Mouse (Mus musculus) heart, embryonic 12.5 days (tissue): ENCODE measurements around the gene Alad. TPM values are rescaled to one million over a fixed set of nuclear protein-coding genes. Genes with fewer than 3 reads are reported as not detected.
A peak's percentile ranks its signal among the peaks of the same experiment; 100 is the strongest.

Experiments
- ATAC-seq: fragments of 200-750 bp; cut with Nextera tagmentation; 2 replicates; pipeline ENCODE4 v1.8.0; 2017; ENCODE audit warnings: moderate TSS enrichment, moderate library complexity; ENCODE audit not compliant: insufficient number of reproducible peaks, low FRiP score
- H3K27ac ChIP-seq: fragments of 300-500 bp; sonication (generic); 2 replicates; pipeline ENCODE4 v1.5.1; 2016; ENCODE audit warnings: mild to moderate bottlenecking, moderate library complexity; ENCODE audit not compliant: poor library complexity, severe bottlenecking
- H3K27me3 ChIP-seq: fragments of 300-500 bp; sonication (generic); replicated peaks from 2 replicates; pipeline ENCODE4 v1.6.1; 2016; ENCODE audit warnings: mild to moderate bottlenecking, moderate library complexity
- H3K36me3 ChIP-seq: fragments of 300-500 bp; sonication (generic); 2 replicates; pipeline ENCODE4 v1.6.1; 2016; ENCODE audit warnings: mild to moderate bottlenecking, moderate library complexity
- H3K4me1 ChIP-seq: fragments of 300-500 bp; sonication (generic); replicated peaks from 2 replicates; pipeline ENCODE4 v1.6.1; 2016; ENCODE audit warnings: mild to moderate bottlenecking
- H3K4me2 ChIP-seq: fragments of 300-500 bp; sonication (generic); 2 replicates; pipeline ENCODE4 v1.6.1; 2016; ENCODE audit warnings: mild to moderate bottlenecking, moderate library complexity
- H3K4me3 ChIP-seq: fragments of 300-500 bp; sonication (generic); 2 replicates; pipeline ENCODE4 v1.5.1; 2016; ENCODE audit warnings: mild to moderate bottlenecking
- H3K9ac ChIP-seq: fragments of 300-500 bp; sonication (generic); 2 replicates; pipeline ENCODE4 v1.6.1; 2016; ENCODE audit warnings: mild to moderate bottlenecking, moderate library complexity
- H3K9me3 ChIP-seq: fragments of 300-500 bp; sonication (generic); replicated peaks from 2 replicates; pipeline ENCODE4 v1.6.1; 2016; ENCODE audit warnings: mild to moderate bottlenecking, moderate library complexity
- WGBS: fragments of 180-500 bp; shearing (Covaris S2); methylation state at CpG from one replicate; pipeline ENCODE4 v1.1.7; 2016; 5-methylcytosine and 5-hydroxymethylcytosine counted together
- polyA plus RNA-seq: library from polyadenylated mRNA; unstranded; fragments of >200 nt; fragmentation: Nextera tagmentation; extraction: Ambion mirVana; gene quantifications from 2 replicates; pipeline ENCODE4 v1.2.1, GENCODE M21; 2016

Alad gene
- 74.3 and 80.0 TPM in 2 replicates for polyA plus RNA-seq

DNA sequence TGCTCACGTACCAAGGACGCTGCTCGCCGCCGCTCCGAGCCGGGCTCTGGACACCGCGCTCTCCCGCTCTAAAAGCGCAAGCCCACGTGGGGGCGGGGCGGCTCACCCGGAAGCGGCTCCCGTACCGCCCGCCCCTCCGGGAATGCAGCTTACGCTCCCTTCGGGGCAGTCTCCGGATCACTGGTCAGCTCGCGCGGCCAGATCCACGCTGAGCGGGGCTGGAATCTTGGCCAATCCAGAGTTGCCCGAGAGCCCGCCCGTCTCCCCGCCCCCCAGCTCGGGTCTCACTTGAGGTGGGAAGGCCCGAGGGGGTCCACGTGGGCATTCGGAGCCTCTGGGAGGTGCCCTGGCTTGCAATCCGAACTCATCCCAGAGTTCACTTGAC, at the start of gene Alad:
Gene Alad, minus strand, starts transcription at position 70 of the 385 bp plus-strand sequence.
- H3K27me3 ChIP-seq: no peaks in the 10 kb centered on the region
- peaks cover 52% of the 10 kb centered on the region for H3K4me1 ChIP-seq
- H3K9ac ChIP-seq: peak within 1 kb of the TSS; percentile 83
- H3K36me3 ChIP-seq: peaks cover 18% of the 10 kb centered on the region
- H3K27ac ChIP-seq: peak within 1 kb of the TSS; percentile 85
- peak within 1 kb of the TSS; percentile 84 for H3K4me2 ChIP-seq
- WGBS: under 1% methylated on average over 37 of the region's 37 CpGs
- peak within 1 kb of the TSS; percentile 74 for H3K4me3 ChIP-seq
- H3K9me3 ChIP-seq: no peaks in the 10 kb centered on the region
- ATAC-seq: peak; percentile 88

DNA sequence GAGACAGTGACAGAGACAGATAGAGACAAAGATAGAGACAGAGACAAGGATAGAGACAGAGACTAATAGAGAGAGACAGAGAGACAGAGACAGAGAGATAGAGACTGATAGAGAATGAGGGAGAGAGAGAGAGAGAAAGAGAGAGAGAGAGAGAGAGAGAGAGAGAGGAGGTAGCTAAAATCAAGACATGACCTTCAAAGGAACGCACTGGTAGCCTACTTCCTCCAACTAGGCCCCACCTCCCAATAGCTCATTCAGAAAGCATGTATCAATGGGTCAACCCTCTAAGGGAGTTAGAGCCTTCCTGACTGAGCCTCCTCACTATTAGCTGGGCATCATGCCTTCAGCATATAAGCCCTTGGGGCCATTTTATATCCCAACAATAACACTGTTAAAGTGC, 48.6 kb upstream of the Alad start:
- H3K27me3 ChIP-seq: peaks cover 82% of the 10 kb centered on the region
- peaks cover 3% of the 10 kb centered on the region; the same call in 1 of the 2 replicates for H3K9me3 ChIP-seq
- H3K36me3 ChIP-seq: no peaks in the 10 kb centered on the region
- H3K9ac ChIP-seq: no peak overlapping the region
- H3K4me2 ChIP-seq: no peak overlapping the region
- ATAC-seq: no peak
- H3K27ac ChIP-seq: no peak overlapping the region
- no peak overlapping the region for H3K4me3 ChIP-seq
- 87% methylated on average over 1 of the region's 1 CpGs for WGBS
- H3K4me1 ChIP-seq: peaks cover 28% of the 10 kb centered on the region

DNA sequence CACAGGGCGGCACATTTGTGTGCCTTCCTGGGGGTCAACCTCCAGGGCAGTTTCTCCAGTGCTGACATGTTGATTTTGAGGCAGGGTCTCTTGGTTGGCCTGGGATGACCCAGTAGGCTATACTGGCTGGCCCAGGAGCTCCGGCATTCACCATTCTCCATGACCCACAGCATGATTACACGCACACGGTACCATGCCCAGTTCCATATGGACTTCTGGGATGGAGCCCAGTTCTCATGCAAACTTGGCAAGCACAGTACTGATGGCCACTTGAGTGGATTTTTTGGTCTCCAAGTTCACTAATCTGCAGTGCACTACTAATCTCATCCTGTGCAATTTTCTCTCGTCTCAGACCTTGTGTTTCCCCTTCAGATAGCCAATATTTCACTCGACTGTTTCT, 48.0 kb upstream of the Alad start:
- ATAC-seq: no peak
- no peak overlapping the region for H3K4me3 ChIP-seq
- H3K36me3 ChIP-seq: no peaks in the 10 kb centered on the region
- no peak overlapping the region for H3K9ac ChIP-seq
- WGBS: 82% methylated on average over 6 of the region's 6 CpGs
- no peak overlapping the region for H3K4me2 ChIP-seq
- peaks cover 28% of the 10 kb centered on the region for H3K4me1 ChIP-seq
- H3K27ac ChIP-seq: no peak overlapping the region
- H3K9me3 ChIP-seq: no peaks in the 10 kb centered on the region
- H3K27me3 ChIP-seq: peaks cover 83% of the 10 kb centered on the region

DNA sequence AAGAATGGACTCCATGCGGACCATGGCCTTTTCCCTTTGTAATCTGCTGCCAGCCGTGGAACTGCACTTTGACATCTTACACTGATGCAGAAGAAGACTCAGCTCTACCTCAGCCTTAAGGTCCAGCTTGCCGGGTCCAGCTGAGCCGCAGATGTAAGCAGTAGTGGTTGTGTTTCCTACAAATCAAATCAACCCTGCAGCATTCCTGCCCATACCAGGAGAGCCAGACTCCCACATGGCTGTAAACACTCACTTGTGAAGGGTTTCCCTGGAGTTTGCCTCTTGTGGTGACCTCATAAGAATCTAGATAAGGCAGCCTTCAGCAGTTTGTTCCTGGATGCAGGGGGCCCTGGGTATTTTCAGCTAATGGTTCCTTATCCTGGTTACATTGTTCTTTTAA, 46.8 kb upstream of the Alad start:
- no peak overlapping the region for H3K9ac ChIP-seq
- 21% methylated on average over 4 of the region's 4 CpGs for WGBS
- peaks cover 80% of the 10 kb centered on the region for H3K27me3 ChIP-seq
- peak overlapping the region; percentile 43; the same call in 1 of the 2 replicates for H3K27ac ChIP-seq
- H3K4me2 ChIP-seq: no peak overlapping the region
- H3K9me3 ChIP-seq: no peaks in the 10 kb centered on the region
- H3K36me3 ChIP-seq: no peaks in the 10 kb centered on the region
- H3K4me3 ChIP-seq: no peak overlapping the region
- peak; percentile 30; the same call in 1 of the 2 replicates for ATAC-seq
- peaks cover 36% of the 10 kb centered on the region for H3K4me1 ChIP-seq

DNA sequence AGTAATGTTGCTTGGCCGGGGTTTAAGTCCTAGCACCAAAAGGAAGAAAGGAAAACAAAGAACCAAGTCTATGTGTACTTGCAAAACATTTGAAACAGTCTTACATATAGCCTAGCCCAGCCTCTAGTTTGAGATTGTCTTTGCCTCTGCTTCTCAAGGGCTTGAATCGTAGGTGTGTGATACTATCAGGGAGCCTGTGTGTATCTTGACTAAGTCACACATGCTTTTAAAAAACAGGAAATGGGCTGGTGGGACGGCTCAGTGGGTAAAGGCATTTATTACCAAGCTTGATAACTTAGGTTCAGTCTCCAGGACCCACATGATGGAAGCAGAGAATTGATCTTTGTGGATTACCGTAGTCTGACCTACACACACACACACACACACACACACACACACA, 42.3 kb upstream of the Alad start:
- Histone ChIP-seq H3K27me3 (peaks cover 74% of the 10 kb centered on the region), H3K4me3 (no peak overlapping the region), H3K4me2 (no peak overlapping the region), H3K27ac (no peak overlapping the region), H3K36me3 (no peaks in the 10 kb centered on the region), H3K4me1 (peaks cover 37% of the 10 kb centered on the region), H3K9me3 (no peaks in the 10 kb centered on the region), H3K9ac (no peak overlapping the region)
- no peak for ATAC-seq
- 48% methylated on average over 4 of the region's 4 CpGs for WGBS

DNA sequence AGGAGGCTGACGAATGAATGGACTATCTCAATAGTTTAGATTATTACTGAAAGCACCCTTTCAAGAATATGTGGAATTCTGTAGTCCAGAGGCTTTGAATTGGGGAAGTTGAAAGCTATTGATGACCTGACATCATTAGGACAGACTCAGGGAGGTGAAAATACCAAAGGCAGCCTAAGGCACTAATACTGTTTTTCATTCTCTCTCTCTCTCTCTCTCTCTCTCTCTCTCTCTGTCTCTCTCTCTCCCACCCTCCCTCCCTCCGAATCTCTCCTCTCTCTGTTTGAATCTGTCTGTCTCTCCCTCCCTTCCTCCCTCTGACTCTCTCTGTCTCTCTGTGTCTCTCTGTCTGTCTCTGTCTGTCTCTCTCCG, 41.9 kb upstream of the Alad start:
- Histone ChIP-seq H3K4me2 (no peak overlapping the region), H3K4me1 (peaks cover 37% of the 10 kb centered on the region), H3K27me3 (peaks cover 73% of the 10 kb centered on the region), H3K9ac (no peak overlapping the region), H3K4me3 (no peak overlapping the region), H3K36me3 (no peaks in the 10 kb centered on the region), H3K27ac (no peak overlapping the region), H3K9me3 (no peaks in the 10 kb centered on the region)
- WGBS: 44% methylated on average over 3 of the region's 3 CpGs
- ATAC-seq: no peak

DNA sequence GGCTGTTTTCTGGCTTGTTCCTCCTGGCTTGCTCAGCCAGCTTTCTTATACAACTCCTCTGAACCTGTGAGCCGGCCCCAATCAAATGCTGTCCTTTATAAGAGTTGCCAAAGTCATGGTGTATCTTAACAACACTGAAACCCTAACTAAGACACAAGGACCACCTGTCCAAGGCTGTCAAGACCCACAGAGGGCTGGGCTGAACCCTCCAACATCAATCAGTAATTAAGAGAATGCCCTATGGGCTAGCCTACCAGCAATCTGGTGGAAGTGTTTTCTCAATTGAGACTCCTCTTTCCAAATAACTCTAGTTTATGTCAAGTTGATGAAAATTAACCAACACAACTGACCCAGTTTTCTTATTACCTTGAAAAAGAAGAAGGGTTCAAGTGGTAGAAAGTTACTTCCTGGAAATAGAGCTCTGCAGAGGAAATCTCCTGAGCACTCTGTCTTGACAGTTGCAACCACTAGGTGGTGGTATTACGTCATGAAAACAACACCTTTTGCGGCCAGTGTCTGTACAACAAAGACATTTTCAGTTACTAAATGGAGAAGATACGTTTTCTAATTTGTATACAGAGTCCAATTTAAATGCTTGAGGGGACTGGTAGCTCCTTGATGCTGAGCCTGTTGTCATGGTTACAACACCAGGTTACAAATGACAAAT, 41.4 kb upstream of the Alad start:
- Histone ChIP-seq H3K9me3 (no peaks in the 10 kb centered on the region), H3K4me3 (no peak overlapping the region), H3K27ac (no peak overlapping the region), H3K4me2 (no peak overlapping the region), H3K27me3 (peaks cover 68% of the 10 kb centered on the region), H3K4me1 (peaks cover 32% of the 10 kb centered on the region), H3K36me3 (no peaks in the 10 kb centered on the region), H3K9ac (no peak overlapping the region)
- WGBS: 21% methylated on average over 4 of the region's 4 CpGs
- no peak for ATAC-seq

DNA sequence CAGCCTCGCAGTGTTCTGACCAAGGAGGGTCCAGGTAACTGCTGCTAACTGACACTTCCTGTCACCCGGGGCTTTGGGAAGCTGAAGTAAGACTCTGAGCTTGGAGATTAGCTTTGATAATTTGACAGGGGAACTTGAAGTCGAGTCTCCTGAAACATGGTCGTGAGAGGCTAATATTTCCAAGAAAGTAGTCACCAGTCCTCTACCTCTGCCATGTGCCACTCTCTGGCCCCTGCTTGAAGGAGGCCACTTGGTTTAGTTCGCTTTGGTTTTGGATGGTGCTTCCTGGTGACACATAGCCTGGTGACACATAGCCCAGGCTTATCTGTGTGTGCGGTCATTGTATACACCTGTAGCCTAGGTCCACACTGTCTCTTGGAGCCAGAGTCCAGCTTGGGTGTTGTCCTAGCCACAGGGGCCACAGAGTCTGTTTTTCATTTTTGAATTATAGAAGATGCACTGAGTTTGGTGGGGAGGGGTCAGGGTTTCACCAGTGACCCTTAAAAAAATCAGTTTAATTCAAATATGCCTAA, 40.1 kb upstream of the Alad start, which contains the start of gene Rgs3:
Gene Rgs3, plus strand, starts transcription at position 51 of the 533 bp plus-strand sequence.
- no peak within 1 kb of the TSS for H3K4me3 ChIP-seq
- H3K27ac ChIP-seq: no peak within 1 kb of the TSS
- no peak for ATAC-seq
- H3K9ac ChIP-seq: no peak within 1 kb of the TSS
- H3K27me3 ChIP-seq: peaks cover 56% of the 10 kb centered on the region
- no peak within 1 kb of the TSS for H3K4me2 ChIP-seq
- WGBS: 47% methylated on average over 6 of the region's 6 CpGs
- no peaks in the 10 kb centered on the region for H3K9me3 ChIP-seq
- H3K36me3 ChIP-seq: no peaks in the 10 kb centered on the region
- H3K4me1 ChIP-seq: peaks cover 23% of the 10 kb centered on the region

DNA sequence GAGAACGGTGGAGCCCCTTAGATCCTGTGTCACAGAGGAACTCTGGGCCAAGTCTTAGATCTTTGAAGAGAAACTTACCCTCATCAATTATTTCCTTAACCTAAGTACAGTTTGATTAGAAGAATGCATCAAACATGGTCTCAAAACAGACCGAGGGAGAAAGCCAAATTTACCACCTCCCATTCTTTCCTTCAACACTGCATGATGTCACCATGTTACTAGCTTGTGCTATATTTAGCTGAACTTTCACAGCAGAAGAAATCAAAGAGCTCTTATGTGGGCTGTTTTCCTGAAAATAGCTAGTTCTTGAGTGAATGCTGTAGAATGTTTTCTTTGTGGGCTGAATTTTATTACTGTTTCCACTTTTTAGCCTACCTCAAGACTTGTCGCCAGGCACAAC, 37.7 kb upstream of the Alad start:
- ATAC-seq: no peak
- H3K9me3 ChIP-seq: no peaks in the 10 kb centered on the region
- H3K27me3 ChIP-seq: peaks cover 33% of the 10 kb centered on the region
- no peak overlapping the region for H3K9ac ChIP-seq
- H3K4me3 ChIP-seq: no peak overlapping the region
- peak overlapping the region; percentile 68 for H3K27ac ChIP-seq
- H3K36me3 ChIP-seq: no peaks in the 10 kb centered on the region
- peaks cover 23% of the 10 kb centered on the region for H3K4me1 ChIP-seq
- no peak overlapping the region for H3K4me2 ChIP-seq
- WGBS: 49% methylated on average over 3 of the region's 3 CpGs

DNA sequence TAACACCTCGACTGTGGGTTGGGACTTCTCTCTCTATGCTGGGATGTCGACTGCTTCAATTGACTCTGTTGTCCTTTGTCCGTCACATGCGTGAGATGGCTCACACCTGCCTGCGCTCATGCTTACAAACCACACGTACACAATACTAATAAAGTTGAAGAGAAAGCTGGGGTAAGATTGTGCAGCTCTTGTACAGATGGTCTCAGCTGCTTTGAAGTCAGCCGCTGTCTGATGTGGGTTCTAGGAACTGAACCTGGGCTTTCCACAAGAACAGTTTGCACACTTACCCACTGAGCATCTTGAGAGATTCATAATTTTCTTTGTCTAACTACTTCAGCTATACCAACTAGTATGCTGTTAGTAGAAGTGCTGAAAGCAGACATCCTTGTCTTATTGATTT, 32.2 kb upstream of the Alad start:
- Histone ChIP-seq H3K27me3 (peaks cover 7% of the 10 kb centered on the region; the same call in 1 of the 2 replicates), H3K27ac (no peak overlapping the region), H3K9ac (no peak overlapping the region), H3K4me2 (no peak overlapping the region), H3K9me3 (no peaks in the 10 kb centered on the region), H3K4me3 (no peak overlapping the region), H3K36me3 (no peaks in the 10 kb centered on the region), H3K4me1 (peaks cover under 1% of the 10 kb centered on the region)
- 80% methylated on average over 7 of the region's 7 CpGs for WGBS
- no peak for ATAC-seq

DNA sequence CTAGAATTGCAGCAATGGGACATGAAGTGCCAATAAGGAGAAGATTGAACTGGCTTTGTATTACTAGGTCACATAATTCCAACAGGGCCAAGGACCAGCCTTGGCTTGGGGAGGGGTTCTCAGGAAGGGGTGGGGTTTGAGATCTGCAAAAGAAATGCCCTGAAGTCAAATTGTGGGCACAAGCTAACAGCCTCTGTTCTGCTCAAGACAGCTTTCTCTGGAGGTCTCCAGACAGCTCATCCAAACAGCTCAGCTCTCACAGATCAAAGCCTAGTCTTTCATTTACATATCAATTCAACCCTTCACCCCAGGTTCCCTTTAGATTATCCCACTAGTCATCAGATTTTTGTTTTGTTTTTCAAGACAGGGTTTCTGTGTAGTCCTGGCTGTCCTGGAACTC, 25.1 kb upstream of the Alad start:
- Histone ChIP-seq H3K4me1 (no peaks in the 10 kb centered on the region), H3K4me2 (no peak overlapping the region), H3K36me3 (no peaks in the 10 kb centered on the region), H3K9me3 (0 out of 2 replicates have a peak, but pooled peaks cover 2% of the 10 kb centered on the region), H3K27me3 (no peaks in the 10 kb centered on the region), H3K27ac (no peak overlapping the region), H3K4me3 (no peak overlapping the region), H3K9ac (no peak overlapping the region)
- no peak for ATAC-seq

DNA sequence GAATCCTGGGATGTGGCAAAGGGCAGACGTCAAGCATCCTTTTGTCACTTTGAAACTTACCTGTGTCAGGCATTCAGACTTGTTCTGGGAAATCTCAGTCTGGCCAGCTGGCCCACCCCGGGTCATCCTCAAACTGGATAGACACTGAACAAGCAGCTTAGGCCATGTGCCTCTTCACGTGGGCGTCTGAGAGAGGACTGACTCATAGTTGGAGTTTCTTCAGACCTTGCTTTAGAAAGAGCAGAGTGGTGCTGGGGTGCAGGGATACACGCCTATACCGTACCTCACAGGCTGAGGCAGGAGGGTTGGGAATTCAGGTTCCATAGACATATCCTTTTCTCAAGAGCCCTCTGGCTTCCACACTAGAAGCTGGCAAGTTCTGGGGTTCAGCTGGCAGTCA, 24.1 kb upstream of the Alad start:
- Histone ChIP-seq H3K4me1 (no peaks in the 10 kb centered on the region), H3K4me2 (no peak overlapping the region), H3K9me3 (0 out of 2 replicates have a peak, but pooled peaks cover 2% of the 10 kb centered on the region), H3K9ac (no peak overlapping the region), H3K27me3 (no peaks in the 10 kb centered on the region), H3K4me3 (no peak overlapping the region), H3K27ac (no peak overlapping the region), H3K36me3 (no peaks in the 10 kb centered on the region)
- no peak for ATAC-seq
- WGBS: 78% methylated on average over 6 of the region's 6 CpGs
